Mouse (Mus musculus): Measurements from ENCODE around the gene Olfr1.

The Olfr1 gene

GRCm38 (mm10) chr11:73399514-73399913, at the start of gene Olfr1:
Olfr1 (minus strand) TSS chr11:73399614.
- DNase-seq: no peak

- no peak for DNase-seq
Observed at GRCm38 (mm10) chr11:73428377-73428776, 29.0 kb upstream of the Olfr1 start, which contains the start of gene Olfr378. Olfr378 (minus strand) TSS chr11:73428477.

GRCm38 (mm10) chr11:73395374-73395773, 4.0 kb downstream of the Olfr1 start:
- no peak for DNase-seq

- DNase-seq: no peak
Observed at GRCm38 (mm10) chr11:73370946-73371345, 28.5 kb downstream of the Olfr1 start, which contains the start of gene Olfr376. Olfr376 (plus strand) TSS chr11:73371246.

GRCm38 (mm10) chr11:73350483-73350882, 48.9 kb downstream of the Olfr1 start, which contains the start of gene Olfr20:
Olfr20 (plus strand) TSS chr11:73350783.
- DNase-seq: no peak

Data from right cerebral cortex, postnatal 4 days (tissue).